Mouse (Mus musculus): ENCODE data around the gene Thap4. TPM values are rescaled to one million over a fixed set of nuclear protein-coding genes. Genes with fewer than 3 reads are reported as not detected.
"Not testable (repeated sequence)": the region's sequence is repeated elsewhere in the genome, so short reads cannot be mapped to it uniquely, and the experiment has no call there.

Gene Thap4
- polyA plus RNA-seq, 1 experiment from 2014 or later = 37.5 TPM

DNA sequence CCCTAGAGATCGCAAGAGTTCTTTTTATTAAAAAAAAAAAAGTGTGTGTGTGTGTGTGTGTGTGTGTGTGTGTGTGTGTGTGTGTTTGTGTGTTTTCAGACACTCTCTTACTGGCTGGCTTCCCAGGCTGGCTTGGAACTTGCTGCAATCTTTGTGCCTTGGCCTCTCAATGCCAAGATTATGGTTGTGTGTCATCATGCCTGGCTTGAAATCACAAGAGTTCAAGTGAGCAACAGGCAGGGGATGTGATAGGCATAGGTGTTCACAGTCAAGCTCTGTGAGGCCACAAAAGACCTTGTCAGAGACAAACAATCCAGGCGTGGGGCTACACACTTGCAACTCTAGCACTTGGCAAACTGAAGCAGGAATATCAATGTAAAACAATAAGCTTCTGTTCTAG is 76.3 kb downstream of the Thap4 start:
- Histone ChIP-seq H3K4me3 (ENCODE audit: low read depth, low read length) (no peak overlapping the region), H3K27me3 (ENCODE audit: control insufficient read depth, insufficient read depth, low read length) (no peaks in the 10 kb centered on the region), H3K36me3 (ENCODE audit: control insufficient read depth, insufficient read depth, low read length) (no peaks in the 10 kb centered on the region), H3K27ac (ENCODE audit: low read depth, low read length) (no peak overlapping the region), H3K9ac (ENCODE audit: low read length) (no peak overlapping the region), H3K4me2 (no peak overlapping the region), H3K4me1 (ENCODE audit: control insufficient read depth, insufficient read depth, low read length) (no peaks in the 10 kb centered on the region), H3K9me3 (ENCODE audit: control insufficient read depth, low read length) (no peaks in the 10 kb centered on the region)
- DNase-seq (ENCODE audit: low spot score, missing footprints) (peak; percentile 68), ATAC-seq (ENCODE audit: low FRiP score) (no peak)
- 78% methylated on average over 2 of the region's 2 CpGs for WGBS

DNA sequence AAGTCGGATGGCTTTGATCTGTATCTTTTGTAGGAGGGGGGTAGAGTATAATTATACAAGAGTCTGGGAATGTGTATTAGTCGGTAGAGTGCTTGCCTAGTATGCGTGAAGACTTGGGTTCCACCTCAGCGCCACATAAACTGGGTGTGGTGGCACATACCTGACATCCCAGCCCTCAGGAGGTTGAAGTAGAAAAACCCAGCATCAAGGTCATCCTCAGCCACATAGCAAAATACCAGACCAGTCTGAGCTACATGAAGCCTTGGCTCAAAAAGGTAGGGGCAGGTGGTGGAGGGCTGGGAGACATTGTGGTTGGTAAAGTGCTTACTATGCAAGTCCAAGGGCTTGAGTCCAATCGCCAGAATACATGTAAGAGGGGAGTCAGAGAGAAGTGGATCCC is 82.0 kb downstream of the Thap4 start:
- H3K4me1 ChIP-seq (ENCODE audit: control insufficient read depth, insufficient read depth, low read length) = peaks cover 4% of the 10 kb centered on the region; the same call in 1 of the 2 replicates
- no peaks in the 10 kb centered on the region for H3K27me3 ChIP-seq (ENCODE audit: control insufficient read depth, insufficient read depth, low read length)
- no peaks in the 10 kb centered on the region for H3K9me3 ChIP-seq (ENCODE audit: control insufficient read depth, low read length)
- no peak overlapping the region for H3K4me3 ChIP-seq (ENCODE audit: low read depth, low read length)
- H3K27ac ChIP-seq (ENCODE audit: low read depth, low read length) = no peak overlapping the region
- DNase-seq (ENCODE audit: low spot score, missing footprints) (no peak), ATAC-seq (ENCODE audit: low FRiP score) (no peak)
- H3K36me3 ChIP-seq (ENCODE audit: control insufficient read depth, insufficient read depth, low read length) = no peaks in the 10 kb centered on the region
- H3K9ac ChIP-seq (ENCODE audit: low read length) = no peak overlapping the region
- 89% methylated on average over 5 of the region's 5 CpGs for WGBS
- no peak overlapping the region for H3K4me2 ChIP-seq

DNA sequence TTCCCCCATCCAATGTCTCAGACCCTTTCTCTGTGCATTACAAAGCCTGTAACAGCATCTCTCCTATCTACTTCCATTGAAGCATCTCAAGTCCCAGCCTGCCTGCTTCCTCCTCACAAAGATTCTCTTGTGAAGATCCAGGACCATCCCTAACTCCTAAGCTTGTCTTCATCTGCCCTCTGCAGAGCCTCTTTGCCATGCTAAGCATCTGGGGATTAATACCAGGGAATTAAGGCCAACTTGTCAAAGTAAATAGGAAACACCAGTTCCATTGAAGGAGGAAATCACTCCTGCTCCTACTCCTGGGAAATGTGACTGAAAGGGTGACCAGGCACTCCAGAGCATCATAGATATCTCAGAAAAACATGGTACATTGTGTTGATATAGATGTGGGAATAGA is 84.7 kb downstream of the Thap4 start:
- no peak overlapping the region for H3K27ac ChIP-seq (ENCODE audit: low read depth, low read length)
- no peak overlapping the region for H3K4me2 ChIP-seq
- DNase-seq (ENCODE audit: low spot score, missing footprints) (no peak), ATAC-seq (ENCODE audit: low FRiP score) (no peak)
- peaks cover 4% of the 10 kb centered on the region; the same call in 1 of the 2 replicates for H3K4me1 ChIP-seq (ENCODE audit: control insufficient read depth, insufficient read depth, low read length)
- H3K9me3 ChIP-seq (ENCODE audit: control insufficient read depth, low read length) = no peaks in the 10 kb centered on the region
- no peaks in the 10 kb centered on the region for H3K36me3 ChIP-seq (ENCODE audit: control insufficient read depth, insufficient read depth, low read length)
- no peak overlapping the region for H3K4me3 ChIP-seq (ENCODE audit: low read depth, low read length)
- H3K9ac ChIP-seq (ENCODE audit: low read length) = no peak overlapping the region
- no peaks in the 10 kb centered on the region for H3K27me3 ChIP-seq (ENCODE audit: control insufficient read depth, insufficient read depth, low read length)

DNA sequence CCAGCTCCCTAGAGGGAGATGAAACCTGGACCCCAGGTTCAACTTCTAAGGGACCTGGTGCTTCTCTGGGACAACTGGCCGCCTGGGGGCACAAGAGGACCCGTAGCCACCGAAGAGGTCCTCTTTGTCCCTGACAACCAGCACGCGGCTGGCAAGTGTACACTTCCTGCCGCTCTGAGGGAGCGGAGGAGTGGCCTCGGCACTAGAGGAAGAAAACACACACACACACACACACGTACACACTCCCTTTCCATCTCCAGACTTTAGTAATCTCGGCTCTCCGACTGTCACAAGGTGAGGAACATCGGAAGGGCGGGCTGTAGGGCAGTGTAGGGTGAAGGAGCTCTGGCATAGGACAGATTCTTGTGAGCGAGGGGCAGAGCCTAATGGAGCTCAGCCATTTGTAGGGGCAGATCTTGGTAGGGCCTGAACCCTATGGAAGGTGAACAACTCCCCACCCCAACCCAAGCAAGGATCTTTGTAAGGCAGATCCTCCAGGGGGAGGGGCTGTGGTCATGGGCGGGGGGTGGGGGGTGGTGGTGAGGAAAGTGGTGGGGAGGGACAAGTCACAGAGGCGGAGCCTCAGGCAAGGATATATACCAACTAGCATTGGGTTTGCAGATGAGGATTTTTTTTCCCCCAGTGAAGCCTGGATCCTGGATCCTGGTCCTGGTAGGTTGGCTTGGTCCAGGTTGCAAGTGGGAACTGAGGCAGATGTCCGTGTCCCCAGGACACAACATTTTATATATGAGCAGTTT is 85.7 kb downstream of the Thap4 start:
- DNase-seq (ENCODE audit: low spot score, missing footprints) (peak; percentile 93), ATAC-seq (ENCODE audit: low FRiP score) (peak; percentile 88)
- H3K9me3 ChIP-seq (ENCODE audit: control insufficient read depth, low read length) = no peaks in the 10 kb centered on the region
- peak overlapping the region; percentile 32 for H3K4me3 ChIP-seq (ENCODE audit: low read depth, low read length)
- H3K4me2 ChIP-seq = peak overlapping the region; percentile 63
- H3K36me3 ChIP-seq (ENCODE audit: control insufficient read depth, insufficient read depth, low read length) = no peaks in the 10 kb centered on the region
- peaks cover 4% of the 10 kb centered on the region; the same call in 1 of the 2 replicates for H3K4me1 ChIP-seq (ENCODE audit: control insufficient read depth, insufficient read depth, low read length)
- WGBS = 9% methylated on average over 17 of the region's 17 CpGs
- H3K9ac ChIP-seq (ENCODE audit: low read length) = peak overlapping the region; percentile 79
- peak overlapping the region; percentile 44; the same call in 1 of the 2 replicates for H3K27ac ChIP-seq (ENCODE audit: low read depth, low read length)
- no peaks in the 10 kb centered on the region for H3K27me3 ChIP-seq (ENCODE audit: control insufficient read depth, insufficient read depth, low read length)

DNA sequence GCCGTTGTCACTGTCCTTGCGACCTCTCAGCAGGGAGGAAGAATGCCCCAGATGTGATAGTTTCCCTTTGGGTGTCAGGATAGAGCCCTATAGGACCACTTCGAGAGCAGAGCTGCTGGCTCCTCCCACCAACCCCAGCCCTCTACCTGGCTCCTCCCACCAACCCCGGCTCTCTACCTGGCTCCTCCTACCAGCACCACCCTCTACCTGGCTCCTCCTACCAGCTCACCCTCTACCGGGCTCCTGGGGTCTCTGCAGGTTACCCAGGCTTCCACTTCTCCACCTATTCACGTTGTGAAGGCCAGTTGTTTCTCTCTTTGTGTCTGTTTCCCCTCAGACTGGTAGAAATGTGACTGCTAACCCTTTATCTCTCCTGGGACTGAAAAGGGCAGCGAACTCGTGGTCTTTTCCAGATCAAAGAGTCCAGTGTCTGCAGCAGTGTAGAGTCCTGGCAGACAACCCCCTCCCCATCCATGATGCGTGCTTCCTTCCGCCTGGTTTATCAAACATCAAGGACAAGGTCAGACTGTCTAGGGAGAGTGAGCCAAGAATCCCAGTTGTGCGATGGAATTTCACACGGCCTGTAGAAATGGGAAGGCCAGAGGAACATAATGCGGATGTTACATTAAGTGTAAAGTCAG is 86.8 kb downstream of the Thap4 start:
- 31% methylated on average over 13 of the region's 13 CpGs for WGBS
- Histone ChIP-seq H3K36me3 (ENCODE audit: control insufficient read depth, insufficient read depth, low read length) (no peaks in the 10 kb centered on the region), H3K27me3 (ENCODE audit: control insufficient read depth, insufficient read depth, low read length) (no peaks in the 10 kb centered on the region), H3K27ac (ENCODE audit: low read depth, low read length) (no peak overlapping the region), H3K9ac (ENCODE audit: low read length) (no peak overlapping the region), H3K4me3 (ENCODE audit: low read depth, low read length) (no peak overlapping the region), H3K4me1 (ENCODE audit: control insufficient read depth, insufficient read depth, low read length) (peaks cover 4% of the 10 kb centered on the region; the same call in 1 of the 2 replicates), H3K9me3 (ENCODE audit: control insufficient read depth, low read length) (no peaks in the 10 kb centered on the region), H3K4me2 (no peak overlapping the region)
- ATAC-seq (ENCODE audit: low FRiP score) (peak; percentile 36; the same call in 1 of the 2 replicates), DNase-seq (ENCODE audit: low spot score, missing footprints) (no peak)

DNA sequence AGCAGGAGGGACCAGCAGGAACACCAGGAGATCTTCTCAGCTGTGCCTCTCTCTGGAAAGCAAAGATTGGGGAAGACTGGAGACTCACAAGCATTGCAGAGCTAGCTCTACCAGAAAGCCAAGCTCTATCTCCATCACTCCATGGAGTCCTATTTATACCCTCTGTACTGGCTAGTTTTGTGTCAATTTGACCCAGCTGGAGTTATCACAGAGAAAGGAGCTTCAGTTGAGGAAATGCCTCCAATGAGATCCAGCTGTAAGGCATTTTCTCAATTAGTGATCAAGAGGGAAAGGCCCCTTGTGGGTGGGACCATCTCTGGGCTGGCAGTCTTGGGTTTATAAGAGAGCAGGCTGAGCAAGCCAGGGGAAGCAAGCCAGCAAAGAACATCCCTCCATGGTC is 96.1 kb downstream of the Thap4 start, which contains the start of gene Stk25:
TSS of gene Stk25 (minus strand) at position 101 of the 400 bp plus-strand sequence.
- H3K9me3 ChIP-seq (ENCODE audit: control insufficient read depth, low read length); DNase-seq (ENCODE audit: low spot score, missing footprints); H3K4me3 ChIP-seq (ENCODE audit: low read depth, low read length); H3K36me3 ChIP-seq (ENCODE audit: control insufficient read depth, insufficient read depth, low read length); H3K27ac ChIP-seq (ENCODE audit: low read depth, low read length); H3K27me3 ChIP-seq (ENCODE audit: control insufficient read depth, insufficient read depth, low read length); H3K9ac ChIP-seq (ENCODE audit: low read length); H3K4me1 ChIP-seq (ENCODE audit: control insufficient read depth, insufficient read depth, low read length); ATAC-seq (ENCODE audit: low FRiP score); H3K4me2 ChIP-seq: not testable (repeated sequence)

DNA sequence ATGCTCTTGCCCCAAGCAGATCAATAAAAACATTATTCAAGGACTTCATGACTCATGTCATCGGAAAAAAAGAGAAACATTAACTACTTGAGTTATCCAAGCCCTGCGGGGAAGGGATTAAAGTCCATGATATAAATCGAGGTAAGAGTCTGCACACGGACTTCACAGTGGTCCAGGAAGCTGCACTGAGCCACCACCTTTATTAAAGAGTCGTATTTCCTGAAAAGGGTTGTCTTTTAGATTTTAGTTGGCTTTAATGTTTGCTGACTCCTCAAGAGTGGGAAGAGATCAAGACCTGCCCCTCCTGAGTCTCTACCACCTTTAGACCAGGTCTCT is 97.7 kb downstream of the Thap4 start:
- H3K27me3 ChIP-seq (ENCODE audit: control insufficient read depth, insufficient read depth, low read length) = no peaks in the 10 kb centered on the region

DNA sequence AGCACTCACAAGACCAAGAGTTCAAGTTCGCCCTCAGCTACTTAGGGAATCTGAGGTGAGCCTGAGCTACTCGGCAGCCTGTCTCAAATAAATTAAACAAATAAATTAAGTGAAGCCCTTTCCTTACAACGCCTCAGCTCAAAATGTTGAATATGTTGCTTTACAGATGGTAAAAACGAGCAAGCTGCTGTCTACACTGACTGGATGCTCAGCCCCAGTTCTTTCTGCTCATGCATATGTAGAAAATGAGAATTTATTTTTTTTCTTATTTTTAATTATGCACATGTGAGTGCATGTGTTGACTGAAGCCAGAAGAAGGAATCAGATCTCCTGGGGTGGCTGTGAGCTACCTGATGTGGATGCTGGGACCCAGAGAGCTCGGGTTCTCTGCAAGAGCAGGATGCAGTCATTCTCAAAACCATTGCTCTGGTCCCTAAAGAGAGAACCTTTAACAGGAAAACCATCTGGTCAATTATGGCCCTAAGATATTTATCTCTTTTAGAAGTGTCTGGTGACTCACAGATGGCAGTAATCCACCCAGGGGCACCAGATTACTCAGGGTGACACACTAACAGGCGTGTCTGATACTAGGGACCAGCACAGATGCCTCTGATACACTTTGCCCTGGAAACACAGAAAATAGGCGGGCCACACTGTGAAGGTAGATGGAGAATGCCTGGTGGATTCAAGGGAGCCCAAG is 98.2 kb downstream of the Thap4 start:
- Histone ChIP-seq H3K27me3 (ENCODE audit: control insufficient read depth, insufficient read depth, low read length) (no peaks in the 10 kb centered on the region), H3K36me3 (ENCODE audit: control insufficient read depth, insufficient read depth, low read length) (no peaks in the 10 kb centered on the region), H3K27ac (ENCODE audit: low read depth, low read length) (no peak overlapping the region), H3K4me2 (no peak overlapping the region), H3K4me1 (ENCODE audit: control insufficient read depth, insufficient read depth, low read length) (no peaks in the 10 kb centered on the region), H3K4me3 (ENCODE audit: low read depth, low read length) (no peak overlapping the region), H3K9me3 (ENCODE audit: control insufficient read depth, low read length) (no peaks in the 10 kb centered on the region; the same call in 1 of the 2 replicates), H3K9ac (ENCODE audit: low read length) (no peak overlapping the region)
- no peak for DNase-seq (ENCODE audit: low spot score, missing footprints)
- no peak for ATAC-seq (ENCODE audit: low FRiP score)
- 79% methylated on average over 7 of the region's 7 CpGs for WGBS

More for the DNA sequence above, 97.7 kb downstream of the Thap4 start:
- H3K27ac ChIP-seq (ENCODE audit: low read depth, low read length) = no peak overlapping the region
- no peaks in the 10 kb centered on the region for H3K4me1 ChIP-seq (ENCODE audit: control insufficient read depth, insufficient read depth, low read length)
- no peak for DNase-seq (ENCODE audit: low spot score, missing footprints)
- WGBS = 85% methylated on average over 5 of the region's 5 CpGs
- no peak overlapping the region for H3K4me3 ChIP-seq (ENCODE audit: low read depth, low read length)
- no peaks in the 10 kb centered on the region for H3K36me3 ChIP-seq (ENCODE audit: control insufficient read depth, insufficient read depth, low read length)
- no peak overlapping the region for H3K4me2 ChIP-seq
- no peak for ATAC-seq (ENCODE audit: low FRiP score)
- H3K9me3 ChIP-seq (ENCODE audit: control insufficient read depth, low read length) = no peaks in the 10 kb centered on the region
- no peak overlapping the region for H3K9ac ChIP-seq (ENCODE audit: low read length)

DNA sequence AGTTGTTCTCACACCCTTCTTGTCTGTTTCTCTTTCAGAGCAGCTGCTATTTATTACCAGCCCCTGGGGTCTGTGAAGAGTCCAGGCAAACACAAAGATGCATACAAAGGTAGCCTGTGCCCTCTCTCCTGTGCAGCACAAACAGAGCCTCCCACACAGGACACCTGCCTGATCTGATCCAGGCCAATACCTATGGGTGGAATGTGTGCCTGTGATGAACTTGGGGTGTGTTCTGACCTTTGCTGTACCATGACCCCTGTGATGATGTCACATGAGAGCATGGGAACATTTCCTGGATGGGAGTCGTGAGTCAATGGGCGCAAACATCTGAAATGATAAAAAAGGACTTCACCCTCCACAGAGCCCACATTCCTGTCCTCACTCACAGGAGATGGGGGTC is 99.9 kb downstream of the Thap4 start:
- no peak for ATAC-seq (ENCODE audit: low FRiP score)

More for the DNA sequence above, 99.9 kb downstream of the Thap4 start:
- 83% methylated on average over 2 of the region's 2 CpGs for WGBS
- no peak overlapping the region for H3K9ac ChIP-seq (ENCODE audit: low read length)
- H3K36me3 ChIP-seq (ENCODE audit: control insufficient read depth, insufficient read depth, low read length) = no peaks in the 10 kb centered on the region
- H3K27ac ChIP-seq (ENCODE audit: low read depth, low read length) = no peak overlapping the region
- no peaks in the 10 kb centered on the region; the same call in 1 of the 2 replicates for H3K9me3 ChIP-seq (ENCODE audit: control insufficient read depth, low read length)
- no peak overlapping the region for H3K4me3 ChIP-seq (ENCODE audit: low read depth, low read length)
- no peak overlapping the region for H3K4me2 ChIP-seq
- no peaks in the 10 kb centered on the region for H3K27me3 ChIP-seq (ENCODE audit: control insufficient read depth, insufficient read depth, low read length)
- H3K4me1 ChIP-seq (ENCODE audit: control insufficient read depth, insufficient read depth, low read length) = no peaks in the 10 kb centered on the region
- DNase-seq (ENCODE audit: low spot score, missing footprints) = no peak

Measured in midbrain, embryonic 11.5 days (tissue).